Mouse (Mus musculus) thymus, postnatal 25 days (tissue): ENCODE measurements around the gene Uso1.

ENCODE experiments used
- DNase-seq: peaks from one replicate; pipeline ENCODE4 v3.0.0; 2022

The Uso1 gene

GRCm38 (mm10) chr5:92137239-92138046 lies at the start of gene Uso1:
TSS of gene Uso1 (plus strand) at chr5:92137938.
- DNase-seq = peak; percentile 98

- DNase-seq = no peak
Measured at GRCm38 (mm10) chr5:92093263-92094061, 44.3 kb upstream of the Uso1 start.

- no peak for DNase-seq
Measured at GRCm38 (mm10) chr5:92094062-92094415, 43.7 kb upstream of the Uso1 start.

GRCm38 (mm10) chr5:92096786-92097185 lies 41.0 kb upstream of the Uso1 start:
- no peak for DNase-seq

GRCm38 (mm10) chr5:92097779-92098178 lies 40.0 kb upstream of the Uso1 start:
- DNase-seq = no peak

- DNase-seq = no peak
Measured at GRCm38 (mm10) chr5:92098351-92099109, 39.2 kb upstream of the Uso1 start.

GRCm38 (mm10) chr5:92101601-92102000 lies 36.1 kb upstream of the Uso1 start:
- no peak for DNase-seq

GRCm38 (mm10) chr5:92103062-92103461 lies 34.7 kb upstream of the Uso1 start:
- DNase-seq = no peak

- no peak for DNase-seq
Measured at GRCm38 (mm10) chr5:92103816-92104415, 33.8 kb upstream of the Uso1 start.

GRCm38 (mm10) chr5:92106327-92107125 lies 31.2 kb upstream of the Uso1 start:
- DNase-seq = peak; percentile 49

- no peak for DNase-seq
Measured at GRCm38 (mm10) chr5:92107282-92107681, 30.5 kb upstream of the Uso1 start.

- no peak for DNase-seq
Measured at GRCm38 (mm10) chr5:92110818-92111355, 26.9 kb upstream of the Uso1 start.

GRCm38 (mm10) chr5:92112175-92112574 lies 25.6 kb upstream of the Uso1 start:
- no peak for DNase-seq

- DNase-seq = no peak
Measured at GRCm38 (mm10) chr5:92112585-92112984, 25.2 kb upstream of the Uso1 start.

- DNase-seq = no peak
Measured at GRCm38 (mm10) chr5:92113484-92113883, 24.3 kb upstream of the Uso1 start.

GRCm38 (mm10) chr5:92114223-92114622 lies 23.5 kb upstream of the Uso1 start:
- no peak for DNase-seq

- no peak for DNase-seq
Measured at GRCm38 (mm10) chr5:92114939-92115338, 22.8 kb upstream of the Uso1 start.

- peak; percentile 70 for DNase-seq
Measured at GRCm38 (mm10) chr5:92117823-92118403, 19.8 kb upstream of the Uso1 start.

GRCm38 (mm10) chr5:92121636-92122035 lies 16.1 kb upstream of the Uso1 start:
- no peak for DNase-seq

GRCm38 (mm10) chr5:92125446-92125845 lies 12.3 kb upstream of the Uso1 start:
- no peak for DNase-seq

GRCm38 (mm10) chr5:92127141-92127625 lies 10.6 kb upstream of the Uso1 start:
- DNase-seq = no peak
